Mouse (Mus musculus): Measurements from ENCODE around the gene Tcirg1.

- no peak for TF ChIP-seq CTCF (IDR thresholded peaks at IDR 0.05; ENCODE audit: insufficient read depth, low read depth, low read length)
- no peak for TF ChIP-seq POLR2A (IDR thresholded peaks at IDR 0.05; ENCODE audit: insufficient read depth, low read depth, low read length)
These were observed 13.3 kb downstream of the Tcirg1 start for GRCm38 (mm10) chr19:3893545-3894116.
